Mouse (Mus musculus) thymus, adult 18-20 months (tissue): ENCODE measurements around the gene Gm42669.

Source experiments
- DNase-seq, 2 experiments: peaks; one replicate each; pipeline ENCODE4 v3.0.0; 2022; ENCODE audit warnings: mixed read lengths in 2 of 2

The Gm42669 gene

GRCm38 (mm10) chr5:107507321-107507720, at the start of gene Gm42669:
Gm42669 (plus strand) TSS chr5:107507621.
- DNase-seq = no peak

- DNase-seq = no peak
Measured at GRCm38 (mm10) chr5:107462147-107463076, 45.0 kb upstream of the Gm42669 start.

DNA sequence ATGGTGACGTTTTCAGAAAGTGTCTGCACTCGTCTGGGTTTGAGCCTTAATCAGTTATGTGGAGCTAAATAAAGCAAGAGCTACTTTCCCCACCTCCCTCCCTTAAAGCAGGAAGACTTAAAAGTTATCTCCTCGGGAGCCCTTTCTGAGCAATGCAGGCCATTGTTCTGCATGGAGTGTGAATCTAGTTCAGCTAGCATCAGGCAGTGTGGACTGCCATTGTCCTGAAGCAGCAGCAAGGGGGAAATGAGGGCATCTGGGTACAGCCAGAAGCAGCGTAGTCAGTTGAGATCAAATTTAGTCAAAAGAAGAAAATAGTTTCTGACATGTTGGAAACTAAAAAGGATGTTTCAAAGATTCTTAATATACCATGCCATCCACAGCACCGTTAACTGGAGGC, 40.9 kb upstream of the Gm42669 start:
- no peak for DNase-seq

DNA sequence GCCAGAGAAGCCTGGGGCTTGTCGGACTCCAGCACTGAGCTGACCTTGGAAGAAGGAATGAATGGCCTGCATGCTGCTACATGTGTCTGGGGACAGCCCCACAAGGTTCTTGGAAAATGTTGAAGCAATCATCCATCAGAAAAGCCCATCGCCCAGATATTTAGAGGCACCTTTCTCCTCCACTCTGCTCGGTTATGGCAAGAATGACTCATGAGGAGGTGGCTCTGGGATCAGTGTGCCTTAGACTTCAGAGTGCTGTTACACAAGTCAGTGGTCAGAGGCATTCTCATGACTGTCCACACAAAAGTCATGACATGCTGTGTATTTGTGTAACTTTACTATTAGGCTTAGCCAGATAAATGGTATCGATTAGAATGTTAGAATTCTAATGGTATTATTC, 40.3 kb upstream of the Gm42669 start:
- no peak for DNase-seq

DNA sequence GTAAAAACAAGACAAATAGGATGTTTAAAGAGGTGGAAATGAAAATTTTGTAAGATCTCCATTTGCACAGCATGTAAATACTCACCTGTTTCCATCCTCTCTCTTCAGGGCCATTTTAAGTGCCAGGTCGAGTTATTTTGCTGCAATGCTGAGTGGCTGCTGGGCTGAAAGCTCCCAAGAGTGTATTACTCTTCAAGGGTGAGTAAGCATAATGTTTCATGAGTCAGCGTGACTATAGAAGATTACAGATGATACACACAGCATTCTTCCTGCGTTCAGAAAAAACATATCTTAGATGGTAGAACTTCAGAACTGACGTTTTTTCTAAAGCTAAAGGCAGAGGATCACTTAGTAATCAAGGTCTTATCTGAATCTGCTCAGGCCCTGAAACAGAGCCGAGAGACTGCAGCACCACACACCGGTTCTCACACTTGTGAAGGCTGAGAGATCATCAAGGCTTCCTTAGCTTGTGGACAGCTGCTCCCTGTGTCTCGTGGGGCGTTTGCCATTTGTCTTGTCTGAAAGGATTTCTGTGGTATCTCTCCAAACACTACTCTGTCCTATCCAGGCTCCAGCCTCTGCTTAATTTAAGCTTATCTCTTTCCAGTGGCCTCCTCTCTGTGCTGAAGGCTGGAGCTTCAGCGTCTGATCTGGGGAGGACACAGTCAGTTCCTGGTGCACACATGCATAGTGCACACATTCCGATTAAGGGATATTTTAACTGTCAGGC, 36.7 kb upstream of the Gm42669 start:
- no peak for DNase-seq

DNA sequence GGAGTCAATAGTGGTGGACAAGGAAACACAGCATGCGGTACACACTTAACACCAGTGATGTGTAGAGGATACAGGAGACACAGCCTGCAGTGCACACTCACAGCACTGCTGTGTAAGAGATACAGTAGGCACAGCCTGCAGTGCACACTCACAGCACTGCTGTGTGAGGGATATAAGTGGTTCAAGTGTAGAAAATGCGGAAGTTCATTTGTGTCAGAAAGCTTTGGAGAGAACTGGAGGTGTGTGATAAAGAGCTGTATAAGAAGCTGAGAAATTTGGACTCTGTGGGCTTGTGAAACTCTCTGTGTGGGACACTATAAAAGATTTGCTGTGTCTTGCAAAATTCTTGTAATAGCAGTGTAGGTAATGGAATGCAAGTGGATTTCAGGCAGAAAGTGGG, 27.2 kb upstream of the Gm42669 start:
- no peak for DNase-seq

DNA sequence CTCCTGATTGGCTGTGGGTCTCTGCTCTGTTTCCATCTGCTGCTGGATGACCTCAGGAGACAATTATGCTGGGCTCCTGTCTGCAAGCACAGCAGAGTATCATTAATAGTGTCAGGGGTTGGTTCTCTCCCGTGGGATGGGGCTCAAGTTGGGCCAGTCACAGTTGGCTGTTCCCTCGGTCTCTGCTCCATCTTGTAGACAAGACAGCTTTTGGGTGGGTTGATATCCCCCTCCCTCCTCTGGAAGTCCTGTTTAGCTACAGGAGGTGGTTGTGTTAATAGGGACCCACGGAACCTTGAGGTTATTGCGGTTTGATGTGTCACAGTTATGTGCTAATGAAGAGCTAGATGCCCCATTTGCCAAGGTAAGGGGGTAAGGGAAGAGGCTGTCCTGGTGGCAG, 18.4 kb upstream of the Gm42669 start:
- no peak for DNase-seq

DNA sequence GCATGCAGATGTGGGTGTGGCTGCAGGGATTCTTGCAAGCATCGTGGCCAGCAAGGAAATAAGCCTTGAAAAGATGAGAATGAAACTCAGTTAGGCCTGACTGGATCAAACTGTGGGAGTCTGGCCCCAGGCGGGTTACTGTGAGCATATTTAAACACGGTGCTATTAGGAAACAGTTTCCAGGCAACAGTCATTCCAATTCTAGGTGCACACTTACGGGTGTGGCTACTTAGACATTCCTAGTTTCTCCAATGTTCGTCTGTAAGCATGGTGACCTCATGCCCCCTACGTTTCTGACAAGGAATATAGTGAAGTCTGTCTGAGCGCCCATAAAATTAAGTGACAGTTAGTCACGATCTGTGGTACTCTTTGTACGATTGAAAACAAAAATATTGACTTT, 16.4 kb upstream of the Gm42669 start:
- no peak for DNase-seq

DNA sequence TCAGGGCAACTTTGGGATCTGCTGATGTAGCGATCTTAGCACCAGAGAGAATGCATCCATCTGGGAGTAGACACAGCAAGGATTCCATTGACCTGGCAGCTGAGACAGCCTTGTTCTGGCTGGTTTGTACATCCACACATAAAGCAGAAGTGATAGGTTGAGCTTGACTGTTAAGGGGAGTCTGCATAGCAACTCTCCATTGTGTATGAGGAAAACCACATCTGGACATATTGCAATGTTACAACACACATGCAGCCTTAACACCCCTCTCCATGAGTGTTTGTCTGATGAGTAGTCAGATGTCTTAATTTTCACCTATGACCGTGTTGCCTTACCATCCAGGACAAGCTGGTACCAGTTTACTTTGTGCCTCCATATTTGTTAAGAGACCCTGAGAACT, 14.9 kb upstream of the Gm42669 start:
- no peak for DNase-seq

DNA sequence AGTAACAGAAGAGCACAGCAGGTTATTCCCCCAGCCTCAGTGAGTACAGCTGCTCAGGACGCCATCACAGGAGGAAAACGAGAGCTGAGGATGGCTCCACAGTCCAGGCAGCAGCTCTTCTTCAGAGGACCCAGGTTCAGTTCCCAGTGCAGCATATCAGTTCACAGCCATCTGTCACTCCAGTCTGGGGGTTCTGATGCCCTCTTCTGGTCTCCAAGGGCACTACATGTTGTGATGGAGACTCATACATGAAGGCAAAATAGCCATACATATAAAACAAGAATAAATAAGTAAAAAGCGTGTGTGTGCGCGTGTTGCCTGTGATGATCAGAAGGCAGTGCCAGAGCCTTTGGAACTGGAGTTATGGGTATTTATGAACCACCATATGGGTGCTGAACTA, 12.7 kb upstream of the Gm42669 start:
- no peak for DNase-seq

DNA sequence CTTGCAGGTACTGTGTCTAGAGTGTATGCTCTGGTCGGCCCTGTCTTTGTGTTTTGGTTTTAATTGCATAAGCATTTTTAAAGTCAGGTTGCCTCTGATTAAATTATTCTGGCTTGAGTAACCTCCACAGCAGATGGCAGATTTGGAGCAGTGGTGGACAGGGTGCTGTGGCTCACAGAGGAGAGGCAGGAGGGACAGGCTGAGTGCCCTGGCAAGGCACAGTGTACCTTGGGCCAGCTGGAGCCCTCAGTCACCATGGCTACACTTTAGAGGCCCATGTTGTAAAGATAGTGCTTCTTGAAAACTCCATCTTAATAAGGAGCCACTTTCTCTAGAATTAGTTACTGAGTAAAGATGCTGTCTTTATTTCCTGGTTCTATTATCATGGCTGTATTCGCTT, 11.4 kb upstream of the Gm42669 start:
- DNase-seq = no peak

DNA sequence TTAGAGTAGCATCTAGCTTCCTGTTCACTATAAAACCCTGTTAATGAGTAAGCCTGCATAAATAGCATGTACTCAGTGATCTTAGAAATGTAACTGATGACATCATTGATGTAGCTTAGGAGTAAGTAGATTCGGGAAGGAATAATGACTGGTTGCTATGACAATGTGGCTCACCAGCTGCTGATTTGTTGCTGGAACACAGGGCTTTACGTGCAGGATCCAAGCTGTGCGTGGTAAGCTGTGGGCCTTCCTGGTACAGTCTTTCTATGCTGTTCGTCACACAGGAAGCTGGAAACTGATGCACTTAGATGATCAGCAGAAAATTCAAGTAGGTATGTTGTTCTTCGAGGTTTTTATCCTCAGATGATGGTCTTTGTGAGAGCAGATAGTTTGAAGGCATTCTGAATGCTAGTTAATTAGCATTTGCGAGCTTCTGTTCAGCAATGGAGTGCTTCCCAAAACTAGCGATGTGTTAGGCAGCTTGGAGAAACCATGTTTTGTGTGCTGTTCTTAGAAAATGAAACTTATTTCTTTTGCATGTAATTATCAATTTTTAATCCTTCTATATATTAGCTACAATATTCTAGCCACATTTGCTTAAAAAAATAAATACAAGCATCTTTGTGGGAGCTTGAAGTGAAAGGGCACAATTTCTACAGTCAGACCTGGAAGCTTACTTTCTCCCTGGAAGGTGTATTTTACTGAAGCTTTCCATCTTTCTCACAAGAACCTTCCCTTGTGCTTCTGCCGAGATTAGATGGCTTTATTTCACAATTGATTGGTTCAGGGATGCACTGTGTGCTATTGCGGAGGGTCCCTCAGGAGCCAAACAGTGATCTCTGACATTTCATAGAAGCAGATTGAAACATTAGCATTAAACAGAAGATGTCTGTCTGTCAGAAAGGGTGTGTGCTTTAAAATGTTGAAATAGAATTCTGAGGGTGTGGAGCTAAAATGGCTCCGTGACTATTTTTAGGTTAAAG, 9.6 kb upstream of the Gm42669 start:
- DNase-seq = no peak

DNA sequence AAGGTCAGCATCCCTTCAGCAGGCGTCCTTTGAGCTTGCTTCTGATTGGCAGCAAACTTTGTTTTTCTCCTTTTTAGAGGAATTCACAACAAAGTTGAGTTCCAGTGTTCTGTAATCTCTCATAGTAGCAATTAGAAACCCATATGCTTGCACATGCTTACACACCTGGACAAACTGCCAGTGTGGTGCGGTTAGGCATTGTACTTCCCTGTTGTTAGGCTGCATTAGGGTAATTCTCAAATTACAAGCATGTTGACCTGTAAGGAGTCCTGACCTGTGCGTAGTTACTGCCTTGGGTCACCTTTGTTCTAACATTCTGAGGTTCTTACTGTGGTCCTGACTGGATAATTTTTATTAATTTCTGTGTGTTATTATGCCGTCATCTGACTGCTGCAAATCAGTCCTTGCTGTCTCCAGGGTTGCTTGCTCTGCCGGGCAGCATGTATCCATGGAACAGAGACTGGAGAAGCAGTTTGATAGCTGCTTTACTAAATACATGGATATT, 8.6 kb upstream of the Gm42669 start:
- no peak for DNase-seq

- no peak for DNase-seq
Measured at GRCm38 (mm10) chr5:107499891-107500535, 7.4 kb upstream of the Gm42669 start.

DNA sequence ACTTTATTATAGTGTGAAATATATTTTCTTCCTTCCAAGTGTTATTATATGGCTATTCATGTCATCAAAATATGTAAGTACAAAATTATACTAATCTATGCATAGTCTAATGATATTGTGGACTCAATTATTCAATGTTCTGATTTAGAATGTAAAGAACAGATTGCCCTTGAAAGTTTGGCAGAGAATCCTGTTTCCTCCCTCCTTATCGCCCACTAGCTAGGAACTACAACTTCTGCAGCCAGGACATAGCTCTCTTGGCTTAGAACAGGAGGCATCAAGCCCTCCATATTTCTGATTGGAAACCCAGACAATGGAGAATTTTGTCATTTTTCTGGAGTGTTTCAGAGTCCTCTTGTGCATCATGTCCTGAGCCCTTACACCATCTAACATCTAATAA, 6.7 kb upstream of the Gm42669 start:
- DNase-seq = no peak

DNA sequence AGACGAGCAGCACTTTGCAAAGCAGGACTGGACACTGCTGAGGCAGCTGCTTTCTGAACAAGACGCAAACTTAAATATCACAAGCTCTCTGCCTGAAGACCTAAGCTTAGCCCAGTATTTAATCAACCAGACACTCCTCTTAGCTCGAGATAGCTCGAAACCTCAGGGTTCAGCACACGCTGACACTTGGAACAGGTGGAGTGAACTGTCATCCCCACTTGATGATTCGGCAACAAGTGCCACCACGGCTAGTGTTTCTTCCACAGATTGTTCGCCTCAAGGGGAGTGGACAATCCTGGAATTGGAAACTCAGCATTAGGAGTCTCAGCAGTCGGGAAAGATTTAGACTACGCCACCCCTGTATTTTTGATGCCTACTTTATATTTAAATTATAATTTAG, 3.1 kb downstream of the Gm42669 start:
- DNase-seq = no peak

DNA sequence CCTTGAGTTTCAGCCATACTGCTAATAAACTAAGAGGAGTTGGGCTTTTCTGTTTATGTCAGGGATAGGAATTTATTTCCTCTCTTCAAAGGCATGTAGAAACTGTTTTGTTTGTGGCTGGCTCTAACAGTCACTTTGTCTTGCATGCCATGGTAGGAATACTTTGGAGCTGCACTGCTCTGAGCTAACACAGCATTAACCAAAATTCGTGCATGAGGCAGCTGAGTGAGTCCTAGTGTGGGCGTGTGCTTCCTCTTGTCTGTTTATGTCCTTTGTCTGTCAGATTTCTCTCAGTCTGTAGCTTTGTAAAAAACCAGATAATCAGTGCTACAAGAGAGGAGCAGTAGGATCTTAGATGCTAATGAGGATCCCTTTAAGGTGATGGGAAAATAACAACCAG, 3.9 kb downstream of the Gm42669 start:
- no peak for DNase-seq

- peak; percentile 66 to 69 for DNase-seq
Measured at GRCm38 (mm10) chr5:107513583-107513982, 6.2 kb downstream of the Gm42669 start.

- DNase-seq = no peak
Measured at GRCm38 (mm10) chr5:107515453-107515852, 8.0 kb downstream of the Gm42669 start.

DNA sequence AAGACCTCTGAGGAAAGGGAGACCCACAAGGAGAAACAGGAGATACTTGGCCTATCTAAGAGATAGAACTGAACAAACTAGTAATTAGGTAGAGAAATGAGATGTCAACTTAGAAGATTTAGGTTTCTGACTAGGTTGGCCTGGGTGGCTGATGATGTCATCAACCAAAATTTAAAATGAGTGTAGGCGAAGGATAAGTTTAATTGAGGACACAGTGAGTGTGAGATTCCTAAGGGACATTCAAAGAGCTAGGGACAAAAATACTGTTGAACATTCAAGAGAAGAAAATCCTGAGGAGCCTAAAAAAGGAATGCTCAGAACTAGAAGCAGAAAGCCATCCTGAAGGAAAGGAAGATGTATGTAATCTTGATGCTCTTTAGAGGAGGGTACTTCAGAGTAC, 8.7 kb downstream of the Gm42669 start:
- no peak for DNase-seq

DNA sequence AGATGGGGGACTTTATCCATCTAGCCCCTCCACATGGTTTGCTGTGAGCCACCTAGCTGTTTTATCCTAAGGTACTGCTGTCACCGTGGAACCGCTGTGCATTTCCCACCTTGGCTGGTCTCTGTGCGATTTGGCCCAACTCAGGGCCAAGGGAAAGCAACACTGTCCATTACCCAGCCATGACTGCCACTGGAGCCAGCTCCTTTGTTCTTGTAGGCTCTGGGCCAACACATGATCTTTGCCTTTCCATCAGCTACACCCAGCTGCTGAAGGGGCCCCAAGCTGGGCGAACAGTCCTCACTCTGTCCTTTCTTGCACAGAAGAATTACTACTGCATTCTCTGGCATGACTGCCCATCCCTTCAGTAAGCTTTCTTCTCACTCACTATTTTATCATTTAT, 11.2 kb downstream of the Gm42669 start:
- DNase-seq = no peak

DNA sequence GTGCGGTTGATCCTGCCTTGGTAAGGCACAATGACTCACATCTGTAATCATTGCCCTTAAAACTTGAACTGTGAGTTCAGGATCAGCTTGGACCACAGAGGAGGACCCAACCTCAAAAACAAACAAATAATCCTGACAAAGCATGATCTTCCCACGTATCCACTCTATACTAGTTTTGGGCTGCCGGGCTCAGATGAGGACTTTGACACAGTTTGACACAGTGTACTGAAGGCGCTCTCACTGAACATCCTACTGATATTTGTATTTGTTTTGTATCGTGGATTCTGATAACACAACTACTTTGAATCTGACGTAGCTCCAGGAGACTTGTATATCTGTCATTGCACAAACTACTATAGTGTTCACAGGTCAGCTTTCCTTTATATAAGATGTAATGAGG, 14.0 kb downstream of the Gm42669 start:
- no peak for DNase-seq
